Mouse (Mus musculus) myocyte (in vitro differentiated cells): Measurements from ENCODE around the gene Phf12. TPM values are rescaled to one million over a fixed set of nuclear protein-coding genes. Genes with fewer than 3 reads are reported as not detected.

Experiments
- H3K27me3 ChIP-seq: one replicate; pipeline ENCODE4 v1.6.1; 2011; ENCODE audit not compliant: control insufficient read depth, insufficient read depth, insufficient read length
- H3K36me3 ChIP-seq: one replicate; pipeline ENCODE4 v1.6.1; 2011; ENCODE audit not compliant: control insufficient read depth, insufficient read depth
- H3K4me2 ChIP-seq: one replicate; pipeline ENCODE4 v1.6.1; 2011; ENCODE audit warnings: low read depth, control low read depth
- H3K4me3 ChIP-seq: one replicate; pipeline ENCODE4 v1.5.1; 2011; ENCODE audit warnings: mild to moderate bottlenecking, control low read depth, moderate library complexity
- H3K79me2 ChIP-seq: one replicate; pipeline ENCODE4 v1.6.1; 2011; ENCODE audit not compliant: control insufficient read depth, insufficient read depth
- H3ac ChIP-seq: one replicate; pipeline ENCODE4 v1.6.1; 2011; ENCODE audit not compliant: control insufficient read depth, insufficient read length
- CEBPB ChIP-seq: IDR thresholded peaks from 2 replicates; pipeline ENCODE4 v1.6.1; 2011; ENCODE audit warnings: mild to moderate bottlenecking, moderate library complexity; ENCODE audit not compliant: poor library complexity, insufficient read depth, severe bottlenecking
- E2F4 ChIP-seq: IDR thresholded peaks from one replicate; pipeline ENCODE4 v1.6.1; 2011; ENCODE audit warnings: mild to moderate bottlenecking, control low read depth, moderate library complexity; ENCODE audit not compliant: insufficient read depth
- MAX ChIP-seq: IDR thresholded peaks from one replicate; pipeline ENCODE4 v1.6.1; 2011; ENCODE audit warnings: low read depth, mild to moderate bottlenecking, control low read depth
- MYOD1 ChIP-seq, 3 experiments: IDR thresholded peaks; one replicate each; pipeline ENCODE4 v1.6.1; 2011; ENCODE audit warnings: control low read depth in 2 of 3, low read depth in 2 of 3, mild to moderate bottlenecking in 2 of 3, moderate library complexity in 1 of 3; ENCODE audit not compliant: insufficient read length in 2 of 3, control insufficient read depth in 1 of 3
- MYOG ChIP-seq, 3 experiments: IDR thresholded peaks; one replicate each; pipeline ENCODE4 v1.6.1; 2011; ENCODE audit warnings: control low read depth in 2 of 3, low read depth in 2 of 3, mild to moderate bottlenecking in 2 of 3; ENCODE audit not compliant: insufficient read length in 2 of 3, control insufficient read depth in 1 of 3, insufficient read depth in 1 of 3
- POLR2A ChIP-seq: IDR thresholded peaks from one replicate; pipeline ENCODE4 v1.6.1; 2011; ENCODE audit warnings: low read depth, mild to moderate bottlenecking, control low read depth, moderate library complexity; ENCODE audit not compliant: insufficient read length
- POLR2AphosphoS2 ChIP-seq: IDR thresholded peaks from one replicate; pipeline ENCODE4 v1.6.1; 2011; ENCODE audit warnings: low read depth, control low read depth; ENCODE audit not compliant: insufficient read length
- REST ChIP-seq: IDR thresholded peaks from one replicate; pipeline ENCODE4 v1.6.1; 2011; ENCODE audit warnings: mild to moderate bottlenecking, control low read depth, moderate library complexity; ENCODE audit not compliant: insufficient read depth, insufficient read length
- SRF ChIP-seq: IDR thresholded peaks from one replicate; pipeline ENCODE4 v1.6.1; 2011; ENCODE audit warnings: low read depth; ENCODE audit not compliant: control insufficient read depth, insufficient read length
- TCF12 ChIP-seq: IDR thresholded peaks from one replicate; pipeline ENCODE4 v1.6.1; 2011; ENCODE audit warnings: mild to moderate bottlenecking, control low read depth; ENCODE audit not compliant: poor library complexity, insufficient read depth, severe bottlenecking
- TCF3 ChIP-seq: IDR thresholded peaks from one replicate; pipeline ENCODE4 v1.6.1; 2011; ENCODE audit warnings: low read depth, control low read depth; ENCODE audit not compliant: insufficient read length
- USF1 ChIP-seq: IDR thresholded peaks from one replicate; pipeline ENCODE4 v1.6.1; 2011; ENCODE audit warnings: low read depth, mild to moderate bottlenecking, control low read depth, moderate library complexity
- polyA plus RNA-seq: library from polyadenylated mRNA; unstranded; fragments of >200 nt; fragmentation: generic; extraction: Trizol; gene quantifications from one replicate; pipeline ENCODE4 v1.2.1, GENCODE M21; 2012; ENCODE audit warnings: missing spikeins

Phf12 gene
- polyA plus RNA-seq, 1 experiment = 22.2 TPM

DNA sequence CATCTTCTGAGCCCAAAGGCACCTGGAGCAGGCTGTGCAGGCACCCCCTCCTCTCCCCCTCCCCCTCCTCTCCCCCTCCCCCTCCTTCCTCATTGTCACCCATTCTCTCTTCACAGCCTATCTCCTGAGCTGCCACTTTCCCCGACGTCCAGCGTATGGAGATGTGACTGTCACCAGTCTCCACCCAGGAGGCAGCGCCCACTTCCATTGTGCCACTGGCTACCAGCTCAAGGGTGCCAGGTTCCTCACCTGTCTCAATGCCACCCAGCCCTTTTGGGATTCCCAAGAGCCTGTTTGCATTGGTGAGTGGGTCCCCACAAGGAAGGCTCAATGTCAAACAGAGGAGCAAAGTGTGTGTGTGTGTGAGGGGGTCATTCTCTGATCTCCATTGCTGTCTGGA, 13.8 kb upstream of the Phf12 start:
- Histone ChIP-seq H3K4me3 (no peak overlapping the region), H3K36me3 (no peaks in the 10 kb centered on the region), H3ac (no peak overlapping the region), H3K27me3 (peaks cover 46% of the 10 kb centered on the region), H3K4me2 (no peak overlapping the region), H3K79me2 (no peaks in the 10 kb centered on the region)
- TF ChIP-seq MAX (no peak), TCF3 (no peak), SRF (no peak), TCF12 (no peak), REST (no peak), POLR2AphosphoS2 (no peak), MYOD1 (IDR thresholded peaks at IDR 0.05; ENCODE audit: control insufficient read depth in 1 of 3, insufficient read length in 2 of 3, low read depth in 2 of 3) (no peak), MYOG (IDR thresholded peaks at IDR 0.05; ENCODE audit: control insufficient read depth in 1 of 3, insufficient read depth in 1 of 3, insufficient read length in 2 of 3, low read depth in 2 of 3) (no peak), CEBPB (no peak), USF1 (no peak), POLR2A (no peak)

GRCm38 (mm10) chr11:77970718-77971117, 11.8 kb upstream of the Phf12 start:
- TF ChIP-seq TCF12 (no peak), MYOG (IDR thresholded peaks at IDR 0.05; ENCODE audit: control insufficient read depth in 1 of 3, insufficient read depth in 1 of 3, insufficient read length in 2 of 3, low read depth in 2 of 3) (no peak), REST (no peak), E2F4 (no peak), POLR2A (no peak), USF1 (no peak), CEBPB (no peak), TCF3 (no peak), MAX (no peak), POLR2AphosphoS2 (no peak)
- no peaks in the 10 kb centered on the region for H3K36me3 ChIP-seq
- H3K4me3 ChIP-seq = no peak overlapping the region
- no peaks in the 10 kb centered on the region for H3K79me2 ChIP-seq
- H3K27me3 ChIP-seq = peaks cover 61% of the 10 kb centered on the region
- H3ac ChIP-seq = no peak overlapping the region
- H3K4me2 ChIP-seq = no peak overlapping the region

DNA sequence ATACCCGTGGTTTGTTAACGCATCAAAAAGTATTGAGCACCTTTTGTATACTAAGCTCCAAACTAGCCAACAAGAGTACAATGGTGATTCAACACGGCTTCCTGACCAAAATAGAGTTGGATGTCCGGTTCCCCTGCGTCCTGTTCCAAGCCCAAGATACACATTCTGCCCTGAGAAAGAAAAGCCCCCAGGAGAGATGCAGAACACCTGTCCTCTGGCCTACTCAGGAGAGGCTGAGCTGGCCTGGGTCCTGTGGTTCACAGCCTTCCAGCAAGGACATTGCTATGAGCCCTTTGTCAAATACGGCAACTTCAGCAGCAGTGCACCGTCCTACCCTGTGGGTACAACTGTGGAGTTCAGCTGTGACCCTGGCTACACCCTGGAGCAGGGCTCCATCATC, 9.0 kb upstream of the Phf12 start:
- Histone ChIP-seq H3K79me2 (no peaks in the 10 kb centered on the region), H3K36me3 (no peaks in the 10 kb centered on the region), H3ac (no peak overlapping the region), H3K4me3 (no peak overlapping the region), H3K27me3 (peaks cover 79% of the 10 kb centered on the region), H3K4me2 (no peak overlapping the region)
- TF ChIP-seq MYOD1 (IDR thresholded peaks at IDR 0.05; ENCODE audit: control insufficient read depth in 1 of 3, insufficient read length in 2 of 3, low read depth in 2 of 3) = no peak

- no peak overlapping the region for H3ac ChIP-seq
- peaks cover 81% of the 10 kb centered on the region for H3K27me3 ChIP-seq
These were observed 8.2 kb upstream of the Phf12 start for GRCm38 (mm10) chr11:77974325-77974724.

GRCm38 (mm10) chr11:77975873-77976272, 6.7 kb upstream of the Phf12 start:
- H3K4me2 ChIP-seq = no peak overlapping the region
- no peaks in the 10 kb centered on the region for H3K79me2 ChIP-seq
- H3K27me3 ChIP-seq = peaks cover 72% of the 10 kb centered on the region
- H3K36me3 ChIP-seq = no peaks in the 10 kb centered on the region
- no peak overlapping the region for H3ac ChIP-seq
- TF ChIP-seq MAX (no peak), MYOD1 (IDR thresholded peaks at IDR 0.05; ENCODE audit: control insufficient read depth in 1 of 3, insufficient read length in 2 of 3, low read depth in 2 of 3) (no peak), MYOG (IDR thresholded peaks at IDR 0.05; ENCODE audit: control insufficient read depth in 1 of 3, insufficient read depth in 1 of 3, insufficient read length in 2 of 3, low read depth in 2 of 3) (no peak), SRF (no peak)
- H3K4me3 ChIP-seq = no peak overlapping the region

More at GRCm38 (mm10) chr11:77974325-77974724, 8.2 kb upstream of the Phf12 start:
- no peaks in the 10 kb centered on the region for H3K79me2 ChIP-seq
- no peak overlapping the region for H3K4me3 ChIP-seq
- no peaks in the 10 kb centered on the region for H3K36me3 ChIP-seq
- TF ChIP-seq MYOD1 (IDR thresholded peaks at IDR 0.05; ENCODE audit: control insufficient read depth in 1 of 3, insufficient read length in 2 of 3, low read depth in 2 of 3) (no peak), USF1 (no peak), REST (no peak), MAX (no peak), MYOG (IDR thresholded peaks at IDR 0.05; ENCODE audit: control insufficient read depth in 1 of 3, insufficient read depth in 1 of 3, insufficient read length in 2 of 3, low read depth in 2 of 3) (no peak), POLR2A (no peak), TCF12 (no peak), POLR2AphosphoS2 (no peak), CEBPB (no peak), SRF (no peak)
- H3K4me2 ChIP-seq = no peak overlapping the region
